Mouse (Mus musculus) cerebellum, adult 18-20 months (tissue): ENCODE data around the gene Arl10.
"Not testable (repeated sequence)": the region's sequence is repeated elsewhere in the genome, so short reads cannot be mapped to it uniquely, and the experiment has no call there.

ENCODE experiments used
- DNase-seq, 2 experiments: peaks; one replicate each; pipeline ENCODE4 v3.0.0; 2021

Gene Arl10

GRCm38 (mm10) chr13:54582860-54583259, 8.0 kb downstream of the Arl10 start:
- DNase-seq: no peak

GRCm38 (mm10) chr13:54585831-54586230, 11.0 kb downstream of the Arl10 start:
- DNase-seq: no peak

- DNase-seq: no peak
Observed at GRCm38 (mm10) chr13:54589414-54589995, 14.7 kb downstream of the Arl10 start.

- peak; percentile 95 to 99 for DNase-seq
Observed at GRCm38 (mm10) chr13:54589996-54590951, 15.5 kb downstream of the Arl10 start, which contains the start of the genes Nop16 and Higd2a. Gene Nop16, minus strand, starts transcription at chr13:54590090. Gene Higd2a, plus strand, starts transcription at chr13:54590207.

GRCm38 (mm10) chr13:54591776-54592356, 17.1 kb downstream of the Arl10 start:
- DNase-seq: no peak

- no peak for DNase-seq
Observed at GRCm38 (mm10) chr13:54593617-54594016, 18.8 kb downstream of the Arl10 start.

- DNase-seq: no peak
Observed at GRCm38 (mm10) chr13:54596107-54596690, 21.4 kb downstream of the Arl10 start.

GRCm38 (mm10) chr13:54596870-54597269, 22.1 kb downstream of the Arl10 start:
- DNase-seq: no peak

GRCm38 (mm10) chr13:54598622-54599143, 23.9 kb downstream of the Arl10 start:
- peak in 1 of 2 experiments; percentile 46 for DNase-seq

GRCm38 (mm10) chr13:54602639-54603111, 27.9 kb downstream of the Arl10 start:
- no peak for DNase-seq

- DNase-seq: no peak
Observed at GRCm38 (mm10) chr13:54603501-54603900, 28.7 kb downstream of the Arl10 start.

GRCm38 (mm10) chr13:54604221-54604620, 29.4 kb downstream of the Arl10 start:
- no peak for DNase-seq

- no peak for DNase-seq
Observed at GRCm38 (mm10) chr13:54605426-54605825, 30.6 kb downstream of the Arl10 start.

GRCm38 (mm10) chr13:54607204-54607603, 32.4 kb downstream of the Arl10 start:
- DNase-seq: no peak

GRCm38 (mm10) chr13:54608002-54608401, 33.2 kb downstream of the Arl10 start:
- no peak for DNase-seq

- peak; percentile 63 to 64 for DNase-seq
Observed at GRCm38 (mm10) chr13:54608666-54609065, 33.9 kb downstream of the Arl10 start.

- peak in 1 of 2 experiments; percentile 26 for DNase-seq
Observed at GRCm38 (mm10) chr13:54609301-54609700, 34.5 kb downstream of the Arl10 start.

GRCm38 (mm10) chr13:54610613-54610971, 35.8 kb downstream of the Arl10 start:
- peak in 1 of 2 experiments; percentile 59 for DNase-seq

- DNase-seq: peak; percentile 93 to 98
Observed at GRCm38 (mm10) chr13:54610972-54611754, 36.3 kb downstream of the Arl10 start, which contains the start of gene Cltb. Gene Cltb, minus strand, starts transcription at chr13:54611344.

GRCm38 (mm10) chr13:54613141-54613540, 38.3 kb downstream of the Arl10 start:
- not testable (repeated sequence) for DNase-seq

- no peak for DNase-seq
Observed at GRCm38 (mm10) chr13:54616307-54616706, 41.5 kb downstream of the Arl10 start.

GRCm38 (mm10) chr13:54616998-54617397, 42.2 kb downstream of the Arl10 start:
- DNase-seq: no peak
